Comparison of ENCODE assay signal across 12 mouse cellular contexts in genomic region chr17:5091934-5092333, GRCm38 (mm10).
A peak's percentile ranks its signal among the peaks of the same experiment; 100 is the strongest.
DNase-seq lines count a peak whose midpoint lies in the region; ATAC-seq and TF ChIP-seq lines count a peak whose summit lies in the region.
"Had no signal": no experiment of that assay in that cellular context is flagged by ENCODE, and none has a peak within 500 bp of the region (broad histone marks: within the 10 kb centered on the region; RNA-seq: fewer than 3 reads in every experiment).

No protein-coding gene starts in this region.

- TF ChIP-seq CTCF in kidney, adult 2 months (conservative IDR thresholded peaks at IDR 0.05; ENCODE audit: insufficient read depth, insufficient read length, low read depth, low read length) = no peak
- 0 out of 2 replicates have a peak, but pooled peaks have one; percentile 10 for TF ChIP-seq CTCF in bone marrow, adult 2 months (IDR thresholded peaks at IDR 0.05; ENCODE audit: control insufficient read depth, insufficient read depth, low read length)

- H3K36me3 ChIP-seq in kidney, embryonic 16.5 days (ENCODE audit: insufficient read depth, low read length) = no peaks in the 10 kb centered on the region
- H3K36me3 ChIP-seq in kidney, adult 2 months (ENCODE audit: control insufficient read depth, insufficient read depth, low read length) = no peaks in the 10 kb centered on the region
- H3K36me3 ChIP-seq in liver, embryonic 15.5 days (replicated peaks) = no peaks in the 10 kb centered on the region
- H3K36me3 ChIP-seq: neural tube, embryonic 15.5 days had no signal

- H3K4me1 ChIP-seq in kidney, embryonic 16.5 days (ENCODE audit: insufficient read depth, low read length) = peaks cover 38% of the 10 kb centered on the region
- peaks cover 37% of the 10 kb centered on the region for H3K4me1 ChIP-seq in kidney, adult 2 months (ENCODE audit: control insufficient read depth, insufficient read depth, low read length)
- H3K4me1 ChIP-seq in bone marrow, adult 2 months (ENCODE audit: control insufficient read depth, insufficient read depth, low read length) = peaks cover 11% of the 10 kb centered on the region
- H3K4me1 ChIP-seq in liver, embryonic 15.5 days (replicated peaks) = peaks cover 78% of the 10 kb centered on the region

- H3K9me3 ChIP-seq in kidney, embryonic 16.5 days (ENCODE audit: low read length) = no peaks in the 10 kb centered on the region
- no peaks in the 10 kb centered on the region for H3K9me3 ChIP-seq in liver, embryonic 15.5 days (replicated peaks)
- H3K9me3 ChIP-seq: neural tube, embryonic 15.5 days had no signal

- H3K27me3 ChIP-seq in kidney, embryonic 16.5 days (ENCODE audit: insufficient read depth, low read length) = no peaks in the 10 kb centered on the region
- H3K27me3 ChIP-seq in kidney, adult 2 months (replicated peaks; ENCODE audit: control insufficient read depth, insufficient read depth, low read length) = no peaks in the 10 kb centered on the region
- H3K27me3 ChIP-seq in liver, embryonic 15.5 days = no peaks in the 10 kb centered on the region
- H3K27me3 ChIP-seq: neural tube, embryonic 15.5 days had no signal

- no peak overlapping the region for H3K4me3 ChIP-seq in kidney, embryonic 16.5 days (ENCODE audit: low read length)
- H3K4me3 ChIP-seq in kidney, adult 2 months (ENCODE audit: insufficient read depth, low read depth, low read length) = no peak overlapping the region
- H3K4me3 ChIP-seq in bone marrow, adult 2 months (replicated peaks; ENCODE audit: control insufficient read depth, low read depth, low read length) = no peak overlapping the region
- H3K4me3 ChIP-seq in liver, embryonic 15.5 days (replicated peaks) = no peak overlapping the region
- H3K4me3 ChIP-seq: neural tube, embryonic 15.5 days had no signal

- peak overlapping the region; percentile 60 for H3K27ac ChIP-seq in kidney, embryonic 16.5 days (ENCODE audit: low read length)
- H3K27ac ChIP-seq in kidney, adult 2 months (ENCODE audit: insufficient read depth, low read depth, low read length) = no peak overlapping the region
- H3K27ac ChIP-seq in bone marrow, adult 2 months (ENCODE audit: control insufficient read depth, insufficient read depth, low read depth, low read length, poor library complexity) = peak overlapping the region; percentile 56
- H3K27ac ChIP-seq in liver, embryonic 15.5 days (replicated peaks) = 0 out of 2 replicates have a peak overlapping the region, but pooled peaks have one; percentile 24

- WGBS in kidney, embryonic 16.5 days = 24% methylated on average over 10 of the region's 10 CpGs
- WGBS in kidney, adult 2 months = 45% methylated on average over 10 of the region's 10 CpGs
- WGBS in bone marrow, adult 2 months = 52% methylated on average over 10 of the region's 10 CpGs
- 54% methylated on average over 10 of the region's 10 CpGs for WGBS in liver, embryonic 15.5 days (ENCODE audit: insufficient replicate concordance)

- H3K9ac ChIP-seq in kidney, embryonic 16.5 days (replicated peaks; ENCODE audit: low read length) = 0 out of 2 replicates have a peak overlapping the region, but pooled peaks have one; percentile 18
- H3K9ac ChIP-seq in liver, embryonic 15.5 days = no peak overlapping the region
- H3K9ac ChIP-seq: neural tube, embryonic 15.5 days had no signal

- no peak for TF ChIP-seq POLR2A in kidney, adult 2 months (IDR thresholded peaks at IDR 0.05; ENCODE audit: low read depth, low read length)
- TF ChIP-seq POLR2A in bone marrow, adult 2 months (IDR thresholded peaks at IDR 0.05; ENCODE audit: borderline replicate concordance, control insufficient read depth, low read depth, low read length) = no peak; the same call in 1 of the 2 replicates

- no peak overlapping the region for H3K4me2 ChIP-seq in kidney, embryonic 16.5 days (replicated peaks; ENCODE audit: low read depth, low read length)
- no peak overlapping the region for H3K4me2 ChIP-seq in liver, embryonic 15.5 days
- H3K4me2 ChIP-seq: neural tube, embryonic 15.5 days had no signal

- peak; percentile 34 for DNase-seq in embryo, embryonic 10 days (ENCODE audit: low spot score)
- no peak for DNase-seq in embryo, embryonic 9.5 days (ENCODE audit: extremely low spot score)
- DNase-seq in kidney, adult 2 months = no peak
- DNase-seq in thymus, postnatal 25 days = no peak
- DNase-seq: cerebellum, adult 9-11 months; heart, adult 18-20 months had no signal

- peak; percentile 86 for ATAC-seq in kidney, embryonic 16.5 days (ENCODE audit: low FRiP score, low TSS enrichment)
- peak; percentile 17; the same call in 1 of the 2 replicates for ATAC-seq in liver, embryonic 15.5 days (ENCODE audit: insufficient read depth)
- no peak for ATAC-seq in activated CD4-positive, CD25-positive, alpha-beta regulatory T cell, adult 4 months
- ATAC-seq: midbrain, embryonic 16.5 days had no signal
